Mouse (Mus musculus): Measurements from ENCODE around the gene Olfr556.
"Not testable (repeated sequence)": the region's sequence is repeated elsewhere in the genome, so short reads cannot be mapped to it uniquely, and the experiment has no call there.

Gene Olfr556

GRCm38 (mm10) chr7:102664599-102664998 is at the start of gene Olfr556:
TSS of gene Olfr556 (plus strand) at chr7:102664899.
- DNase-seq, result no peak

- no peak for DNase-seq
Observed at GRCm38 (mm10) chr7:102618118-102618517, 46.6 kb upstream of the Olfr556 start, which contains the start of gene Olfr553. TSS of gene Olfr553 (minus strand) at chr7:102618218.

DNA sequence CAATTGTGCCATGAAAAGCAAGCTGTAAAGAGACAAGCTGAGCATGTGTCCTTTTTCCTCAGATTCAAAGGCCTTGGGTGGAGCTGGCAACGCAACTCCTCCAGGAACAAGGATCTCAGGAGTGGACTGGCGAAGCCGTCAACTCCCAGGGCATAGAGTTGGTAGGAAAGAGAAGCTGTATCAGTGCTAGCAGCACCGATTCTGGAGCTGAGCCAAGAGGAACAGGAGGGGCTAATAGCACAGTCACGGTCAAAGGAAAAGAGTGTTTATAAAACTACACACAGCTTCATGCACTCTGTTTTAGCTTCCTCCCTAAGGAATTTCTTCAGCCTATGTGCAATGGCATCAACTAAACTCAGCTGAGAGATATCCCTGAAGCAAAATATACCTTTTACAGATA is 45.1 kb upstream of the Olfr556 start:
- DNase-seq, result peak; percentile 73

GRCm38 (mm10) chr7:102620368-102620767 is 44.3 kb upstream of the Olfr556 start:
- DNase-seq, result not testable (repeated sequence)

DNA sequence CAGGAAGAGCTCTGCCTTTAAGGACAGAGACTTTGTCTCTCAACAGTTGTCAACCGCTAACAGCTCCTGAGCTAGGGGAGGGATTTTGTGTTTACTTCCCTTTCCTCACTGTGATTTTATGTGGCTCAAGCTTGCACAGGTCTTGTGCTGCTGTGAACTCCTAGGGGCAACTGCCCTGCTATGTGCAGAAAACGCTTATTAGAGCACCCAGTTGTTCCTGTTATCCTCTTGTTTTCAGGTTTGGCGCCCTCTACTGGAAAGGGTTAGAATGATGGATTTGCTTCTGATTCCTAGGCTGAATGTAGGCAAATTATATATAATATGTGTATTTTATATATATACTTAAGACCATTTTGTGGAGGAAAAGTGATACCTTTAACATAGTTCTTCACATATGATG is 28.0 kb upstream of the Olfr556 start:
- DNase-seq, result peak; percentile 88

- DNase-seq, result no peak
Observed at GRCm38 (mm10) chr7:102638132-102638531, 26.6 kb upstream of the Olfr556 start, which contains the start of gene Olfr554. TSS of gene Olfr554 (plus strand) at chr7:102638432.

- not testable (repeated sequence) for DNase-seq
Observed at GRCm38 (mm10) chr7:102644945-102645344, 19.8 kb upstream of the Olfr556 start.

- DNase-seq, result no peak
Observed at GRCm38 (mm10) chr7:102658523-102658922, 6.2 kb upstream of the Olfr556 start, which contains the start of gene Olfr555. TSS of gene Olfr555 (plus strand) at chr7:102658823.

GRCm38 (mm10) chr7:102665378-102665777 is 679 bp downstream of the Olfr556 start:
- no peak for DNase-seq

- no peak for DNase-seq
Observed at GRCm38 (mm10) chr7:102676225-102676624, 11.5 kb downstream of the Olfr556 start.

DNA sequence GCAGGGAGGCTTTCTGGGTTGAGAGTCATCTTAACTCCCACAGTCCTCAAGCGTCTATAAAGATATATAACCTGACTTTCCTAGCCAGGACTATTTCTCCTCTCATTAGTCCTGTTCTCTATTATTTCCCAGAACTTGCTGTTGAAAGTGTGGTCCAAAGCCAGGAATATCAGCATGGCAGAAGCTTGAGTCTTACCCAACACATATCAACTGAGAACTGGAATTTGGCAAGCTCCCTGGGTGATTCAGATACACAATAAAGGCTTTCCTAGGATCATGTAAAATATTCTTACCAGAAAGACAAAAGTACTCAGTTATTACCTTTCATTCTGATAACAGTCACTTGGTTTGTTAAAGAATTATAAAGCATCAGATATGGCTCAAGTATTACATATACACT is 17.2 kb downstream of the Olfr556 start:
- DNase-seq, result no peak

DNA sequence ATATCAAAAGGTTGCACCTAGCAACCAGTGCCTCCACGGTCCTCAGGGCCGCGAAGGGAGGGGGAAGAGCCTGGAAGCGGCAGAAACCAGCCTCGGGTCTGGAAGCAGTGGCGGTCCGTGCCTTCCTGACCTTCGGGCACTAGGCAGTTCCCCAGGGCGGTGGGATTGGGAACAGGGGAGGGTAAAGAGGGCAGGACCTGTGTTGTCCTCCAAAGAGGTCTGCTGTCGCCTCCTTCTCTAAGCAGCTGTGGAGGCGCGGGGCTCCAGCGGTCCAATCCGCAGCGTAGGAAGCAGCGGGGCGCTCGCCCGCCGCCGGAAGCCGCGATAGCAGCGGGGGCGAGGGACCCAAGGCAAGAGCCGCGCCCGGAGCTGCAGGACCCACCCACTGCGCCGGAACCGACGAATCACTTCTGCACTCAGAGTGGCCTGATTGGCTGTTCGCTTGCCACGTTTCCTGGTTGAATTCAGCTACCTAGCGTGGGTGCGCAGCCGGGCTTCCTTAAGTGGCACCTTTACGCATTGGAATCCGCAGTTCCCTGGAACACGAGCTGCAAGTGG is 22.3 kb downstream of the Olfr556 start, which contains the start of gene Trim68:
Gene Trim68 (minus strand): TSS at position 384 of the 558 bp plus-strand sequence.
- DNase-seq, result peak; percentile 97

- peak; percentile 24 for DNase-seq
Observed at GRCm38 (mm10) chr7:102695358-102696125, 30.8 kb downstream of the Olfr556 start, which contains the start of gene Olfr557. TSS of gene Olfr557 (plus strand) at chr7:102695910.

DNA sequence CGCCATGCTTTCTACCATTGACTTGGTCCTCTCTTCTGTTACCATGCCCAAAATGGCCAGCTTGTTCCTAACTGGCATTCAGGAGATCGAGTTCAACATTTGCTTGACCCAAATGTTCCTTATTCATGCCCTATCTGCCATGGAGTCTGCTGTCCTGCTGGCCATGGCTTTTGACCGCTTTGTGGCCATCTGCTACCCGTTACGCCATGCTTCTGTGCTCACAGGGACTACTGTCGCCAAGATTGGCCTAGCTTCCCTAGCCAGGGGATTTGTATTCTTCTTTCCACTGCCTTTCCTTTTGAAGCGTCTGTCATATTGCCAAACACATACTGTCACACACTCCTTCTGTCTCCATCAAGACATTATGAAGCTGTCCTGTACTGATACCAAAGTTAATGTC is 33.8 kb downstream of the Olfr556 start:
- DNase-seq, result no peak

- DNase-seq, result no peak
Observed at GRCm38 (mm10) chr7:102701915-102702314, 37.2 kb downstream of the Olfr556 start, which contains the start of gene Olfr558. TSS of gene Olfr558 (plus strand) at chr7:102702215.

DNA sequence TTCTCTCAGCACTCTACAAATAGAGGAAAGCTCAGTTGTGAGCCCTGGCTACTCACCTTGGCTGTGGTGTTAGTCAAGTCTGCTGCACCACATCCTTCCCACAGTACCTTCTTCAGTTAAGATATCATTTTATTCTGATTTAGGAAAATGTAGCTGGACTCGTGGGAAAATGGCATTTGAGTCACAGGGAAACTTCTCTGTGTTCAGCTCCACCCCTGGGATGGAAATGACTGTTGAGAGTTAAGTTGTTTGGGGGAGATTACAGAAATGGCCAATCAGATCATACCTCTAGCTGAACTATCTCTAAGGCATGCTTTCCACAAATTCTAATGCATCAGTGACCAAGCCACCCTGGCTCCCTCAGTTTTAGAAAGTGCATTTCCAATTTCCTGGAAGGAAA is 54.3 kb downstream of the Olfr556 start, which contains the start of gene Olfr33:
Gene Olfr33 (minus strand): TSS at position 101 of the 400 bp plus-strand sequence.
- DNase-seq, result no peak
